Mouse (Mus musculus) WW6 (cell line): ENCODE results near the gene Tes3-ps.

Experiments used
- DNase-seq: peaks from one replicate; pipeline ENCODE4 v3.0.0-alpha.2; 2013; ENCODE audit warnings: low read depth, low spot score

The Tes3-ps gene

DNA sequence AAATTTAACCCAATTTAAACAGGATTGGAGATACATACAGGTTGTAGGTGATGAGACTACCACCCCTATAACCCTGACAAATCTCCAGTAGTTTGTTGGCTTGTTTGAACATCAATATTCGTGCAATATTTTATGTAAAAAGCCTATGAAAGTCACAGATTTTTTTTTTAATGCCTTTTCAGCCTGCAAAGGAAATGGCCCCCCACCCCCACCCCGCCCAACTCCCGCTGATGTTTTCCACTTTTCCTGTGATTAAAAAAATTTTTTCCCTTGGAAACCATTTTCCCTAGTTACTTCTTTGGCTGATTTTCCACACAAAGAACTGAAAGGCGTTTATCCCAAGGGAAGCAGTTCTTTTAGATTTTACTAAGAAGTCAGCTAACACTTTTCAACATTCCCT lies 11.4 kb downstream of the Tes3-ps start, which contains the start of gene Ecm2:
Gene Ecm2 (plus strand): TSS at position 301 of the 400 bp plus-strand sequence.
- no peak for DNase-seq

GRCm38 (mm10) chr13:49505776-49506175 lies 12.7 kb downstream of the Tes3-ps start:
- no peak for DNase-seq

DNA sequence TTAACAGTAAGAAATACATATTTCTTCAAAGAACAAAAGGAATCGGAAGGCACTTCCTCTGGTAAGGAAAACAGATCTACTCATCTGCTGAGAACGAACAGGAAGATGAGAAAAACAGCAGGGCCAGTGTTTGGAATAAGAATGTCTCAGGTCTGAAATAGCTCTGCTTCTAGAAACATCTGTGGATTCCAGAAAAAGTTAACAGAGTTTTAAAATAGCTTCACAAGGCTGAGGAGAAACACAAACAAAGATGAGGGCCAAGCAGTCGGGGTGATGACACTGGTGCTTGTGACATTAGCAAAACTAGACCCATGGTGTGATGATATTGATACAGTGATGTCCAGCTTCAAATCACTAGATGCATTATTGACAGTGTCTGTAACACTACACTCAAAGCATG lies 14.1 kb downstream of the Tes3-ps start:
- DNase-seq, result no peak

DNA sequence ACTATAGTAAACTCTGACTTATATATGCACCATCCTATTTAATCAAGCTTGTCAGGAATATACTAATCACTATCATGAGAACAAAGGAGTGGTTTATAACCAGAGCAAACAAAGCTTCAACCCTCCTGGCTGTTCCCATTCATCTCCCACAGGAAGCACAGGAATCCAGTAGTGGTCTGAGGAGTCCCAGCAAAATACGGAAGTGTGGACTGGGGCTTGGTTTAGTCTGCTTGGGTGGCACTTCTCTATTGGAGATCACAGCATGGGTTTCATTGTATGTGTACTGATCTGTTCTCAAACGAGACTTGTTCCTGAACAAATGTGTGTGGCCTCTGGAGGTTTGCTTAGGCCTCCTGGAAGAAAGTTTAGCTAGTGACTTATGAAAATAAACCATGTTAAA lies 25.6 kb downstream of the Tes3-ps start:
- DNase-seq, result no peak

- no peak for DNase-seq
Measured at GRCm38 (mm10) chr13:49526235-49526634, 33.1 kb downstream of the Tes3-ps start.

DNA sequence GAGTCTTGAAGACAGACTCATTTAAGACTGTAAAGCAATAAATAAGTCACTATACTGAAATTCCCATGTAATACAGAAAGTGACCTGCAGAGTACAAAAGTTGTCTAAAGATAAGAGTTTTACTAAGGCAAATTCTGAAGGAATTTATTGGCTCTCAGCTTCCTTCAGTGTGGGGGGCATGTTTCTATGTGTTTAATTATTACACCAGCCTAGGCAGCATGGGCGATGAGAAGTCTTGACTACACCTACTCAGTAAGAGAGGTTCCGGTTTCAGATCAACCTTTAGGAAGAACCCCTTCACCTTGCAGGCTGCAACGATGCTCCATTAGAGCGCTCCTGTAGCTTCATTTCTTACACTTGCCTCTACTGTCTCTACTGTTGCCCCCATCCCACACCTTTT lies 37.5 kb downstream of the Tes3-ps start:
- no peak for DNase-seq

DNA sequence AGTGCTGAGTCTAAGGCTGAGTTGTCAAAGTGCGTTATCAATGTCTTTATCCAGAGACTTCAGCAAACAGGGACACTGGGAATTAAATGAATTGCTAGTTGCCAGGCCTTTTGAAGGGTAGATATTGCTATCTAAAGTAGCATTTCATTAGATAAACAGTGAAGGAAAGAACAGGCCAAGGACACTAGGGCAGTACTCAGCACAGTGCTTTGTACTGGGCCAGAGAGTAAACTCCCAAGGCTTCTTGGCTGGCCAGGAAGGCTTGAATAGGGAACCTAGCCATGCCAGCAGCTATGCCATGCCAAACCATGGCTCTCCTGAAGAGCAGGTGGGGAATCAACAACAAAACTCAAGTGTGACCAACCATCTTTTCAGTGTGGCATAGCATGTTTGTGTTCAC lies 43.8 kb downstream of the Tes3-ps start:
- DNase-seq, result no peak

GRCm38 (mm10) chr13:49538693-49539092 lies 45.6 kb downstream of the Tes3-ps start:
- DNase-seq, result no peak

DNA sequence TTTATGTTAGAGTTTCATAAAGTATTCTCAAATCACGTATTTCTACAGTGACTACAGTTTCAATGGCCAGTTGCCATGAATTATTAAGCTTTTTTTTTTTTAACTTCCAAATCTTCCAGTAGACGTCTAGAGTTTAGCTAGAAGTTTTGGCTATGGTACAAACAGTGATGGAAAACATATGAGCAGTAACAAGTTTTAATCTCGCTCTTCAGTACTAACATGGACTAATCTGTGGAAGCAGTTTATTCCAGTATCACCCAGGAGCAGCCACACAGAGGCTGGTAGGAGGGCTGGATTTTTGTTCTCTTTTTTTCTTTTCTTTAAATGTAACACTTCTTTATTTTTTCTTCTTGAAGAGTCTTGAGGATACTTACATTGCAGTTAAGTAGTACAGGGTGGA lies 51.2 kb downstream of the Tes3-ps start, which contains the start of gene Aspn:
Gene Aspn (plus strand): TSS at position 165 of the 400 bp plus-strand sequence.
- DNase-seq, result no peak

- no peak for DNase-seq
Measured at GRCm38 (mm10) chr13:49545646-49546045, 52.5 kb downstream of the Tes3-ps start.
